Mouse (Mus musculus) liver, postnatal 0 days (tissue): Measurements from ENCODE around the gene Yeats4. TPM values are rescaled to one million over a fixed set of nuclear protein-coding genes. Genes with fewer than 3 reads are reported as not detected.

Experiments used
- ATAC-seq: fragments of 200-750 bp; cut with Nextera tagmentation; 2 replicates; pipeline ENCODE4 v1.8.0; 2017; ENCODE audit warnings: mild to moderate bottlenecking, moderate library complexity
- DNase-seq: peaks from one replicate; pipeline ENCODE4 v3.0.0-alpha.2; 2016
- H3K27ac ChIP-seq: fragments of 300-500 bp; sonication (generic); 2 replicates; pipeline ENCODE4 v1.5.1; 2014; ENCODE audit warnings: antibody characterized with exemption, moderate library complexity, mild to moderate bottlenecking, low read depth
- H3K27me3 ChIP-seq: fragments of 300-500 bp; sonication (generic); 2 replicates; pipeline ENCODE4 v1.6.1; 2014; ENCODE audit warnings: low read length, control low read depth, mixed read lengths; ENCODE audit not compliant: insufficient read depth
- H3K36me3 ChIP-seq: fragments of 300-500 bp; sonication (generic); replicated peaks from 2 replicates; pipeline ENCODE4 v1.6.1; 2014; ENCODE audit warnings: mild to moderate bottlenecking, control low read depth, low read length, moderate library complexity, mixed read lengths; ENCODE audit not compliant: insufficient read depth
- H3K4me1 ChIP-seq: fragments of 300-500 bp; sonication (generic); 2 replicates; pipeline ENCODE4 v1.6.1; 2014; ENCODE audit warnings: antibody characterized with exemption, mild to moderate bottlenecking, control low read depth; ENCODE audit not compliant: insufficient read depth
- H3K4me2 ChIP-seq: fragments of 300-500 bp; sonication (generic); 2 replicates; pipeline ENCODE4 v1.6.1; 2014; ENCODE audit warnings: low read depth, mild to moderate bottlenecking, low read length, moderate library complexity, mixed read lengths
- H3K4me3 ChIP-seq: fragments of 300-500 bp; sonication (generic); 2 replicates; pipeline ENCODE4 v1.5.1; 2014; ENCODE audit warnings: low read depth, low read length
- H3K9ac ChIP-seq: fragments of 300-500 bp; sonication (generic); replicated peaks from 2 replicates; pipeline ENCODE4 v1.6.1; 2014; ENCODE audit warnings: mild to moderate bottlenecking, moderate library complexity
- H3K9me3 ChIP-seq: fragments of 300-500 bp; sonication (generic); 2 replicates; pipeline ENCODE4 v1.6.1; 2016; ENCODE audit warnings: mild to moderate bottlenecking, control low read depth, low read length, mixed read lengths
- CTCF ChIP-seq: sonication (generic); IDR thresholded peaks from 2 replicates; pipeline ENCODE4 v1.5.1; 2016; ENCODE audit warnings: antibody characterized with exemption, low read depth
- EP300 ChIP-seq: IDR thresholded peaks from 2 replicates; pipeline ENCODE4 v1.6.1; 2016; ENCODE audit warnings: antibody characterized with exemption, low read depth, mild to moderate bottlenecking
- WGBS: fragments of 180-500 bp; shearing (Covaris S2); extraction: QIAGEN DNeasy Blood & Tissue Kit; methylation state at CpG from one replicate; pipeline ENCODE4 v1.1.7; 2014; ENCODE audit not compliant: insufficient replicate concordance; 5-methylcytosine and 5-hydroxymethylcytosine counted together
- polyA plus RNA-seq: library from polyadenylated mRNA; unstranded; fragments of >200 nt; fragmentation: Nextera tagmentation; extraction: Ambion mirVana; gene quantifications from 2 replicates; pipeline ENCODE4 v1.2.1, GENCODE M21; 2015

Gene Yeats4
- polyA plus RNA-seq, 1 experiment from 2014 or later: 31.2 TPM

GRCm38 (mm10) chr10:117195748-117196147 is 28.6 kb downstream of the Yeats4 start:
- Histone ChIP-seq H3K4me2 (no peak overlapping the region), H3K9ac (no peak overlapping the region), H3K4me1 (peaks cover 5% of the 10 kb centered on the region; the same call in 1 of the 2 replicates), H3K9me3 (no peaks in the 10 kb centered on the region), H3K4me3 (no peak overlapping the region), H3K36me3 (no peaks in the 10 kb centered on the region), H3K27me3 (no peaks in the 10 kb centered on the region), H3K27ac (no peak overlapping the region)
- TF ChIP-seq CTCF (no peak), EP300 (no peak)
- ATAC-seq (peak; percentile 36; the same call in 1 of the 2 replicates), DNase-seq (no peak)
- 81% methylated on average over 4 of the region's 4 CpGs for WGBS

- no peaks in the 10 kb centered on the region for H3K36me3 ChIP-seq
- no peak overlapping the region for H3K4me3 ChIP-seq
- no peak for ATAC-seq
- no peaks in the 10 kb centered on the region for H3K9me3 ChIP-seq
- H3K9ac ChIP-seq: no peak overlapping the region
- H3K27ac ChIP-seq: no peak overlapping the region
- no peak overlapping the region for H3K4me2 ChIP-seq
- no peak for TF ChIP-seq CTCF
- TF ChIP-seq EP300: no peak
- WGBS: 83% methylated on average over 12 of the region's 12 CpGs
- no peak for DNase-seq
- H3K27me3 ChIP-seq: no peaks in the 10 kb centered on the region
- peaks cover 5% of the 10 kb centered on the region; the same call in 1 of the 2 replicates for H3K4me1 ChIP-seq
Observed at GRCm38 (mm10) chr10:117195005-117195404, 29.3 kb downstream of the Yeats4 start.

- DNase-seq: no peak
- Histone ChIP-seq H3K4me1 (peaks cover 5% of the 10 kb centered on the region; the same call in 1 of the 2 replicates), H3K9ac (no peak overlapping the region), H3K9me3 (no peaks in the 10 kb centered on the region), H3K4me2 (no peak overlapping the region), H3K27ac (no peak overlapping the region), H3K27me3 (no peaks in the 10 kb centered on the region), H3K4me3 (no peak overlapping the region), H3K36me3 (no peaks in the 10 kb centered on the region)
- WGBS: 79% methylated on average over 5 of the region's 5 CpGs
- TF ChIP-seq CTCF: no peak
- TF ChIP-seq EP300: no peak
- no peak for ATAC-seq
Observed at GRCm38 (mm10) chr10:117193364-117193763, 30.9 kb downstream of the Yeats4 start.

GRCm38 (mm10) chr10:117185399-117186089 is 38.8 kb downstream of the Yeats4 start:
- no peak for TF ChIP-seq EP300
- no peak for TF ChIP-seq CTCF
- no peak overlapping the region for H3K4me3 ChIP-seq
- no peak overlapping the region for H3K9ac ChIP-seq
- DNase-seq (no peak), ATAC-seq (peak; percentile 57; the same call in 1 of the 2 replicates)
- no peak overlapping the region for H3K27ac ChIP-seq
- no peaks in the 10 kb centered on the region for H3K27me3 ChIP-seq
- H3K4me1 ChIP-seq: no peaks in the 10 kb centered on the region
- peak overlapping the region; percentile 1 for H3K4me2 ChIP-seq
- no peaks in the 10 kb centered on the region for H3K9me3 ChIP-seq
- H3K36me3 ChIP-seq: no peaks in the 10 kb centered on the region
- 43% methylated on average over 9 of the region's 9 CpGs for WGBS

- no peaks in the 10 kb centered on the region for H3K36me3 ChIP-seq
- no peak overlapping the region for H3K9ac ChIP-seq
- no peaks in the 10 kb centered on the region for H3K9me3 ChIP-seq
- TF ChIP-seq EP300 (no peak), CTCF (no peak)
- H3K4me3 ChIP-seq: no peak overlapping the region
- H3K4me2 ChIP-seq: no peak overlapping the region
- no peaks in the 10 kb centered on the region for H3K4me1 ChIP-seq
- H3K27me3 ChIP-seq: no peaks in the 10 kb centered on the region
- DNase-seq: no peak
- H3K27ac ChIP-seq: no peak overlapping the region
- 46% methylated on average over 3 of the region's 3 CpGs for WGBS
- ATAC-seq: no peak
Observed at GRCm38 (mm10) chr10:117181098-117181497, 43.2 kb downstream of the Yeats4 start.

- WGBS: 78% methylated on average over 12 of the region's 12 CpGs
- H3K9me3 ChIP-seq: no peaks in the 10 kb centered on the region
- TF ChIP-seq EP300 (no peak), CTCF (no peak)
- no peaks in the 10 kb centered on the region for H3K27me3 ChIP-seq
- ATAC-seq: no peak
- DNase-seq: no peak
- H3K36me3 ChIP-seq: no peaks in the 10 kb centered on the region
- H3K4me2 ChIP-seq: no peak overlapping the region
- H3K27ac ChIP-seq: no peak overlapping the region
- H3K4me1 ChIP-seq: no peaks in the 10 kb centered on the region
- no peak overlapping the region for H3K4me3 ChIP-seq
- H3K9ac ChIP-seq: no peak overlapping the region
Observed at GRCm38 (mm10) chr10:117174645-117175044, 49.7 kb downstream of the Yeats4 start.
